Mouse (Mus musculus): ENCODE results near the gene Dusp7.

- TF ChIP-seq ELF1 (IDR thresholded peaks at IDR 0.05; ENCODE audit: low read depth, low read length) (no peak), MAFK (IDR thresholded peaks at IDR 0.05; ENCODE audit: borderline replicate concordance, low read depth, low read length) (no peak), POLR2A (IDR thresholded peaks at IDR 0.05; ENCODE audit: control insufficient read depth in 1 of 2, insufficient read depth in 1 of 2, low read depth in 1 of 2, low read length in 2 of 2, poor library complexity in 1 of 2) (no peak), CTCF (IDR thresholded peaks at IDR 0.05 in 2 of 3, conservative IDR thresholded peaks at IDR 0.05 in 1 of 3; ENCODE audit: control insufficient read depth in 1 of 3, insufficient read depth in 1 of 3, low read depth in 2 of 3, low read length in 3 of 3, poor library complexity in 1 of 3, severe bottlenecking in 1 of 3) (no peak)
Measured at GRCm38 (mm10) chr9:106394649-106395602, 26.5 kb downstream of the Dusp7 start.
